ENCODE assay signal across 10 mouse cellular contexts in the genomic region with DNA sequence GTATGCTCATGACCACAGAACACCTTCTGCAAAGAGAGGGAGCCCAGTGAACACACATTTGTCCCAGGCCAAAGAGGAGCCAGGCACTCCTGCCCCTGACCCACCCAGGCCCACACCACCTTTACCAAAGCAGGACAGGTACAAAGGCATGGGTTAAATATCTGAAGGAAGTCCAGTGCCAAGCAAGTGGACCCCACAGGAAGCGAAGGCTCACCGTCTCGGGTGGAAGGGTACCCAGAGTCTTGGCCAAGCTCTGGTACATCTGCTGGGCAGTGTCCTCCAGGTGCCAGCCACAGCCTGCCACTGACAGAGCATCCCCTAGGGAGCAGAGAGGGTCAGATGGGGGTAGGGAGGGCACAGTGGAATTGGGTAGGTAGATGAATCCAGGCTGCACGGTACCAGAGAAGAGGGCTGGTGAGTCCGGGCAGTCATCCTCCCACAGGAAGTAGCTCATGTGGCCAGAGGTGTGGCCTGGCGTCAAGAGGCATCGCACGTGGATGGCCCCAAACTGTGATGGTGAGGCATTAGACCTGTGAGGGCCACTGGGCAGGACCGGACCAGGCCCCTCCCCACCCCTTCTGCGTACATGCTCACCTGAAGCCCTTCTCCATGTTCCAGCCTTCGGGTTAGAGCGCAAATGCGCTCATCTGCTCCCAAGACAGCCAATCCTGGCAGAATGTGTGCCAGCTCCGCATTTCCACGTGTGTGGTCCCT. TPM values are rescaled to one million over a fixed set of nuclear protein-coding genes. Genes with fewer than 3 reads are reported as not detected.
DNase-seq lines count a peak whose midpoint lies in the region; ATAC-seq and TF ChIP-seq lines count a peak whose summit lies in the region.
"Had no signal": no experiment of that assay in that cellular context is flagged by ENCODE, and none has a peak within 500 bp of the region (broad histone marks: within the 10 kb centered on the region; RNA-seq: fewer than 3 reads in every experiment).

No protein-coding gene starts in this region.

- H3K4me2 ChIP-seq in heart, embryonic 16.5 days (ENCODE audit: low read depth, low read length), result peak overlapping the region; percentile 84
- peak overlapping the region; percentile 89; the same call in 1 of the 2 replicates for H3K4me2 ChIP-seq in liver, postnatal 0 days (ENCODE audit: low read depth, low read length)

- no peaks in the 10 kb centered on the region for H3K9me3 ChIP-seq in G1E (replicated peaks)
- H3K9me3 ChIP-seq in heart, embryonic 16.5 days (replicated peaks; ENCODE audit: control insufficient read depth, low read length), result no peaks in the 10 kb centered on the region
- no peaks in the 10 kb centered on the region for H3K9me3 ChIP-seq in liver, postnatal 0 days (ENCODE audit: low read length)

- no peak for ATAC-seq in G1E (ENCODE audit: extremely low read depth, insufficient number of reproducible peaks, low FRiP score, poor library complexity, severe bottlenecking)
- ATAC-seq in heart, embryonic 16.5 days (replicated peaks; ENCODE audit: extremely low read depth, insufficient read depth, low FRiP score), result no peak
- ATAC-seq in liver, postnatal 0 days, result no peak

- no peaks in the 10 kb centered on the region for H3K27me3 ChIP-seq in G1E (ENCODE audit: insufficient read depth, low read length)
- no peaks in the 10 kb centered on the region for H3K27me3 ChIP-seq in heart, embryonic 16.5 days (ENCODE audit: control insufficient read depth, insufficient read depth, low read length)
- H3K27me3 ChIP-seq in liver, postnatal 0 days (ENCODE audit: insufficient read depth, low read length), result no peaks in the 10 kb centered on the region

- H3K4me1 ChIP-seq in G1E (ENCODE audit: insufficient read depth, low read depth, low read length), result peaks cover 37% of the 10 kb centered on the region
- peaks cover 22% of the 10 kb centered on the region for H3K4me1 ChIP-seq in heart, embryonic 16.5 days (ENCODE audit: control insufficient read depth, insufficient read depth, low read length)
- peaks cover 13% of the 10 kb centered on the region; the same call in 1 of the 2 replicates for H3K4me1 ChIP-seq in liver, postnatal 0 days (ENCODE audit: insufficient read depth)

- peaks cover 85% of the 10 kb centered on the region for H3K36me3 ChIP-seq in G1E (replicated peaks)
- H3K36me3 ChIP-seq in heart, embryonic 16.5 days (ENCODE audit: control insufficient read depth, insufficient read depth), result peaks cover 23% of the 10 kb centered on the region
- H3K36me3 ChIP-seq in liver, postnatal 0 days (replicated peaks; ENCODE audit: insufficient read depth, low read length), result peaks cover 31% of the 10 kb centered on the region

- no peak overlapping the region; the same call in 1 of the 2 replicates for H3K27ac ChIP-seq in heart, embryonic 16.5 days (ENCODE audit: low read length)
- H3K27ac ChIP-seq in liver, postnatal 0 days (ENCODE audit: low read depth), result no peak overlapping the region

- DNase-seq in heart, adult 11 months, result peak; percentile 93
- no peak for DNase-seq in heart, postnatal 4 days
- no peak for DNase-seq in G1E (ENCODE audit: low spot score)
- no peak for DNase-seq in liver, postnatal 0 days
- no peak for DNase-seq in left cerebral cortex, adult 18-20 months (ENCODE audit: low spot score in 2 of 2)
- no peak for DNase-seq in thymus, adult 18-20 months
- DNase-seq in kidney, adult 11 months, result no peak

- TF ChIP-seq CTCF in G1E (IDR thresholded peaks at IDR 0.05; ENCODE audit: low read depth, low read length), result no peak
- TF ChIP-seq CTCF in liver, postnatal 0 days (IDR thresholded peaks at IDR 0.05; ENCODE audit: low read depth), result no peak

- WGBS in heart, embryonic 16.5 days, result 78% methylated on average over 15 of the region's 15 CpGs
- WGBS in liver, postnatal 0 days (ENCODE audit: insufficient replicate concordance), result 79% methylated on average over 15 of the region's 15 CpGs

- H3K4me3 ChIP-seq in G1E (ENCODE audit: low read depth, low read length), result peak overlapping the region; percentile 79; the same call in 1 of the 2 replicates
- H3K4me3 ChIP-seq in heart, embryonic 16.5 days (ENCODE audit: low read length), result peak overlapping the region; percentile 85
- H3K4me3 ChIP-seq in liver, postnatal 0 days (ENCODE audit: low read depth, low read length), result no peak overlapping the region

- no peak for TF ChIP-seq EP300 in liver, postnatal 0 days (IDR thresholded peaks at IDR 0.05; ENCODE audit: low read depth)

- H3K9ac ChIP-seq in heart, embryonic 16.5 days (ENCODE audit: low read length), result peak overlapping the region; percentile 77
- H3K9ac ChIP-seq in liver, postnatal 0 days (replicated peaks), result no peak overlapping the region

RNA-seq across cellular contexts. Expression of a gene that starts 1.5 kb away (rescaled TPM):
- 10 to 100 TPM; 27.8 to 29.4 TPM for total RNA-seq in heart, postnatal 4 days (2021)
- 7.0 and 11.7 TPM in 2 replicates for total RNA-seq in G1E (2014; fragmentation: Nextera tagmentation)
- total RNA-seq in G1E (2017), result 15.5 and 17.1 TPM in 2 replicates
- 15.4 and 17.1 TPM in 2 replicates for polyA plus RNA-seq in G1E (2012)
- 51.4 and 55.2 TPM in 2 replicates for polyA plus RNA-seq in heart, embryonic 16.5 days (2015; fragmentation: Nextera tagmentation; extraction: Ambion mirVana)
- 8.3 and 9.4 TPM in 2 replicates for polyA plus RNA-seq in liver, postnatal 0 days (2015; fragmentation: Nextera tagmentation; extraction: Ambion mirVana)
- 100 to 1,000 TPM; 112 to 119 TPM for total RNA-seq in left cerebral cortex, adult 18-20 months (2021)

RNA-seq across cellular contexts. Expression of a gene that starts 2.4 kb away (rescaled TPM):
- not detected for total RNA-seq in heart, postnatal 4 days (2021)
- not detected in 2 replicates for total RNA-seq in G1E (2014; fragmentation: Nextera tagmentation)
- 0.06 and 0.22 TPM in 2 replicates for total RNA-seq in G1E (2017)
- 0.05 TPM in 1 of 2 replicates, not detected in the other for polyA plus RNA-seq in G1E (2012)
- polyA plus RNA-seq in heart, embryonic 16.5 days (2015; fragmentation: Nextera tagmentation; extraction: Ambion mirVana), result 0.53 and 0.80 TPM in 2 replicates
- not detected in 2 replicates for polyA plus RNA-seq in liver, postnatal 0 days (2015; fragmentation: Nextera tagmentation; extraction: Ambion mirVana)
- total RNA-seq in left cerebral cortex, adult 18-20 months (2021), result under 1 TPM in 1 of 2 experiments, not detected in 1; 0.19 TPM
- total RNA-seq: common myeloid progenitor, adult 5-6 weeks had no signal

RNA-seq across cellular contexts. Expression of a gene that starts 8.7 kb away (rescaled TPM):
- total RNA-seq in heart, postnatal 4 days (2021), result 10 to 100 TPM; 41.0 to 44.2 TPM
- total RNA-seq in G1E (2014; fragmentation: Nextera tagmentation) (24.1 and 24.8 TPM in 2 replicates), G1E (2017) (45.1 and 50.5 TPM in 2 replicates)
- polyA plus RNA-seq in G1E (2012), result 16.1 and 20.5 TPM in 2 replicates
- 65.1 and 68.9 TPM in 2 replicates for polyA plus RNA-seq in heart, embryonic 16.5 days (2015; fragmentation: Nextera tagmentation; extraction: Ambion mirVana)
- 51.5 and 51.6 TPM in 2 replicates for polyA plus RNA-seq in liver, postnatal 0 days (2015; fragmentation: Nextera tagmentation; extraction: Ambion mirVana)
- total RNA-seq in left cerebral cortex, adult 18-20 months (2021), result 10 to 100 TPM; 92.7 to 99.1 TPM

RNA-seq across cellular contexts. Expression of a gene that starts 10.4 kb away (rescaled TPM):
- 10 to 100 TPM; 41.7 to 46.9 TPM for total RNA-seq in heart, postnatal 4 days (2021)
- 11.7 and 22.3 TPM in 2 replicates for total RNA-seq in G1E (2014; fragmentation: Nextera tagmentation)
- 28.4 and 29.2 TPM in 2 replicates for total RNA-seq in G1E (2017)
- 17.6 and 18.8 TPM in 2 replicates for polyA plus RNA-seq in G1E (2012)
- 38.3 and 39.7 TPM in 2 replicates for polyA plus RNA-seq in heart, embryonic 16.5 days (2015; fragmentation: Nextera tagmentation; extraction: Ambion mirVana)
- 12.8 and 15.3 TPM in 2 replicates for polyA plus RNA-seq in liver, postnatal 0 days (2015; fragmentation: Nextera tagmentation; extraction: Ambion mirVana)
- total RNA-seq in left cerebral cortex, adult 18-20 months (2021), result 10 to 100 TPM; 31.3 to 37.1 TPM

RNA-seq across cellular contexts. Expression of a gene that starts 11.4 kb away (rescaled TPM):
- 1 to 10 TPM in 1 of 2 experiments, under 1 TPM in 1; 0.86 to 1.2 TPM for total RNA-seq in heart, postnatal 4 days (2021)
- not detected in 2 replicates for total RNA-seq in G1E (2014; fragmentation: Nextera tagmentation)
- total RNA-seq in G1E (2017), result not detected in 2 replicates
- polyA plus RNA-seq in G1E (2012), result not detected in 2 replicates
- polyA plus RNA-seq in heart, embryonic 16.5 days (2015; fragmentation: Nextera tagmentation; extraction: Ambion mirVana), result 0.26 and 0.54 TPM in 2 replicates
- not detected in 2 replicates for polyA plus RNA-seq in liver, postnatal 0 days (2015; fragmentation: Nextera tagmentation; extraction: Ambion mirVana)
- 1 to 10 TPM in 1 of 2 experiments, not detected in 1; 1.4 TPM for total RNA-seq in left cerebral cortex, adult 18-20 months (2021)
- total RNA-seq: common myeloid progenitor, adult 5-6 weeks; layer of hippocampus, postnatal 14 days had no signal
